Mouse (Mus musculus) kidney, postnatal 0 days (tissue): ENCODE results near the gene Pkn3. TPM values are rescaled to one million over a fixed set of nuclear protein-coding genes. Genes with fewer than 3 reads are reported as not detected.

ENCODE experiments used
- ATAC-seq: fragments of 200-750 bp; cut with Nextera tagmentation; replicated peaks from 2 replicates; pipeline ENCODE4 v1.8.0; 2017; ENCODE audit warnings: low read depth, moderate number of reproducible peaks, moderate TSS enrichment, moderate library complexity; ENCODE audit not compliant: low FRiP score
- DNase-seq: peaks from one replicate; pipeline ENCODE4 v3.0.0-alpha.2; 2016; ENCODE audit warnings: low spot score
- H3K27ac ChIP-seq: fragments of 300-500 bp; sonication (generic); 2 replicates; pipeline ENCODE4 v1.5.1; 2014; ENCODE audit warnings: mild to moderate bottlenecking
- H3K27me3 ChIP-seq: fragments of 300-500 bp; sonication (generic); 2 replicates; pipeline ENCODE4 v1.6.1; 2014; ENCODE audit warnings: low read length, mixed read lengths; ENCODE audit not compliant: insufficient read depth
- H3K36me3 ChIP-seq: fragments of 300-500 bp; sonication (generic); 2 replicates; pipeline ENCODE4 v1.6.1; 2014; ENCODE audit warnings: low read length, mixed read lengths; ENCODE audit not compliant: insufficient read depth
- H3K4me1 ChIP-seq: fragments of 300-500 bp; sonication (generic); replicated peaks from 2 replicates; pipeline ENCODE4 v1.6.1; 2014; ENCODE audit warnings: antibody characterized with exemption, low read length, mixed read lengths; ENCODE audit not compliant: insufficient read depth
- H3K4me2 ChIP-seq: fragments of 300-500 bp; sonication (generic); 2 replicates; pipeline ENCODE4 v1.6.1; 2014; ENCODE audit warnings: mild to moderate bottlenecking, low read length, moderate library complexity, mixed read lengths
- H3K4me3 ChIP-seq: fragments of 300-500 bp; sonication (generic); replicated peaks from 2 replicates; pipeline ENCODE4 v1.5.1; 2014; ENCODE audit warnings: low read depth, low read length
- H3K9ac ChIP-seq: fragments of 300-500 bp; sonication (generic); 2 replicates; pipeline ENCODE4 v1.6.1; 2014; ENCODE audit warnings: low read depth, low read length
- H3K9me3 ChIP-seq: fragments of 300-500 bp; sonication (generic); replicated peaks from 2 replicates; pipeline ENCODE4 v1.6.1; 2016; ENCODE audit warnings: low read length, inconsistent platforms, mixed read lengths
- CTCF ChIP-seq: IDR thresholded peaks from 2 replicates; pipeline ENCODE4 v1.5.1; 2016; ENCODE audit warnings: antibody characterized with exemption, low read depth, mild to moderate bottlenecking, moderate library complexity
- WGBS: fragments of 180-500 bp; shearing (Covaris S2); extraction: QIAGEN DNeasy Blood & Tissue Kit; methylation state at CpG from one replicate; pipeline ENCODE4 v1.1.7; 2014; 5-methylcytosine and 5-hydroxymethylcytosine counted together
- polyA plus RNA-seq: library from polyadenylated mRNA; unstranded; fragments of >200 nt; fragmentation: Nextera tagmentation; extraction: Ambion mirVana; gene quantifications from 2 replicates; pipeline ENCODE4 v1.2.1, GENCODE M21; 2015

Gene Pkn3
- polyA plus RNA-seq, 1 experiment from 2014 or later: 6.4 TPM

DNA sequence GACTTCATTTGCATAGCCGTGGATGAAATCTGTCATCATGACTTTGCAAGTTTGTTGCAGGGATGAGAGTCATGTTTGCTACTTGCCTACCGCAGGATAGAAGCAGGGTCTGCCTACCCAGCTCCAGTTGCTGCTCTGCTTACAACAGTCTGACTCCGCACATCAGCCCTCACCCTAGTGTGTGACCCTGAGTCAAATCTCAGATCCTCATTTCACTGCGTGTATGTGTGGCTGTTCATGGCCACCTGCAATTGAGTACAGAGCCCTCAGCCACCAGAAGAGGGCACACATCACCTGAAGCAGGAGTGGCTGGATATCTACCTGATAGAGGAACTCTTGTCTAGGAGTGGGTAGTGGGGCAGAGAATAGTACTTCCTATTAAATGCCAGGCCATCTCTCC is 9.8 kb downstream of the Pkn3 start:
- H3K27me3 ChIP-seq: no peaks in the 10 kb centered on the region
- no peak overlapping the region for H3K4me3 ChIP-seq
- no peak overlapping the region for H3K27ac ChIP-seq
- WGBS: 94% methylated on average over 4 of the region's 4 CpGs
- no peak for DNase-seq
- no peaks in the 10 kb centered on the region for H3K9me3 ChIP-seq
- TF ChIP-seq CTCF: no peak
- no peak overlapping the region for H3K4me2 ChIP-seq
- H3K4me1 ChIP-seq: no peaks in the 10 kb centered on the region
- no peak for ATAC-seq
- no peak overlapping the region for H3K9ac ChIP-seq
- H3K36me3 ChIP-seq: peaks cover 6% of the 10 kb centered on the region; the same call in 1 of the 2 replicates

DNA sequence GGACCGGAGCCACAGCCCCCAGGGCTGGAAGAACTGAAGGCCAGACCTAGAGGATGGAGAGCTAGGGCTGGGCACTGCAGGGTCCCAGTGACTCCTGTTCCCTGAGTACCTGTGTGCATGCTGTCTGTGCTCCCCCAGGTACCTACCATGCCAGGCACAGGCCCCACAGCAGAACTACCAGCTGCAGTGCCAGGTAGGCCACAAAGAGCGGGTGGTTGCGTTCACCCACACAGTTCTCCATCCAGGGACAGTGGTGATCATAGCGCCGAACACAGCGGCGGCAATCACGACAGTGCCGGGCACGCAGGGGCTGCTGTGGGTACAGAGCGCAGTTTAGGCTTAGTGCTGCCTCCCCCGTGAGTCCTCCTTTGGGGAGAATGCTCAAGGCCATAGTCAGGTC is 14.0 kb downstream of the Pkn3 start:
- H3K4me3 ChIP-seq: no peak overlapping the region

DNA sequence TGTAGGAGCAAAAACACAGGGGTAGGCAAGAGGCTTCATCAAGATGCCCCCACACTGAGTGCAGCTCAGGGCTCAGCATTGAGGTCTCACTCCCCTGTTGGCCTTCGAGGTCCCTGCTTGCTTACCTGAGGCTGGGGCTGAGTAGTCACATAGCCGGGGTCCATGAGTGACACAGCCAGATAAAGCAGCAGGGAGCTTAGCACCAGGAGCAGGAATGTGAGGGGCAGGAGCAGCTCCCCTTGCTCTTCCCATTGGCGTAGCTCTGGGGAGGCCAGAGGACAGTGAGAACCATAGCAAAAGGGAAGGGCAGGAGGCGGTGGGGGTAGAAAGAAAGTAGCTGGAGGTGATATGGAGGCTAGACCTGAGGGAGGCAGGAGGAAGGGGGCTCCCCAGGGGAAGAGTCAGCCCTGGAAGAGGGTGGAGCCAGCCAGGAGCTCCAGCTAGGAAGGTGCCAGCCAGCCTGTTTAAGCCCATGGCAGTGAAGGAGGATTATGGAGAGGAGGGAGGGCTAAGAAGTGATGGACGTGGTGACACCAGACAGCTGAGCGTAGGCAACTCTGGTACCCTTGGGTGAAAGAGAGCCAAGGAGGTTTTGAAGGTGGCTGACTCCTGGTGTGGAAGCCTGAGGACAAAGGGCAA is 14.9 kb downstream of the Pkn3 start:
- ATAC-seq (no peak), DNase-seq (no peak)
- peak overlapping the region; percentile 70 for H3K4me2 ChIP-seq
- 62% methylated on average over 6 of the region's 6 CpGs for WGBS
- H3K4me1 ChIP-seq: peaks cover 4% of the 10 kb centered on the region
- no peak for TF ChIP-seq CTCF
- peak overlapping the region; percentile 49; the same call in 1 of the 2 replicates for H3K4me3 ChIP-seq
- H3K9ac ChIP-seq: no peak overlapping the region
- no peaks in the 10 kb centered on the region for H3K9me3 ChIP-seq
- no peak overlapping the region for H3K27ac ChIP-seq
- no peaks in the 10 kb centered on the region for H3K27me3 ChIP-seq
- peaks cover 6% of the 10 kb centered on the region; the same call in 1 of the 2 replicates for H3K36me3 ChIP-seq

More for the DNA sequence above, 14.0 kb downstream of the Pkn3 start:
- 97% methylated on average over 12 of the region's 12 CpGs for WGBS
- ATAC-seq: no peak
- Histone ChIP-seq H3K36me3 (peaks cover 6% of the 10 kb centered on the region; the same call in 1 of the 2 replicates), H3K9me3 (no peaks in the 10 kb centered on the region), H3K4me1 (peaks cover 4% of the 10 kb centered on the region), H3K4me2 (no peak overlapping the region), H3K9ac (no peak overlapping the region), H3K27me3 (no peaks in the 10 kb centered on the region), H3K27ac (no peak overlapping the region)
- no peak for TF ChIP-seq CTCF
- DNase-seq: no peak

DNA sequence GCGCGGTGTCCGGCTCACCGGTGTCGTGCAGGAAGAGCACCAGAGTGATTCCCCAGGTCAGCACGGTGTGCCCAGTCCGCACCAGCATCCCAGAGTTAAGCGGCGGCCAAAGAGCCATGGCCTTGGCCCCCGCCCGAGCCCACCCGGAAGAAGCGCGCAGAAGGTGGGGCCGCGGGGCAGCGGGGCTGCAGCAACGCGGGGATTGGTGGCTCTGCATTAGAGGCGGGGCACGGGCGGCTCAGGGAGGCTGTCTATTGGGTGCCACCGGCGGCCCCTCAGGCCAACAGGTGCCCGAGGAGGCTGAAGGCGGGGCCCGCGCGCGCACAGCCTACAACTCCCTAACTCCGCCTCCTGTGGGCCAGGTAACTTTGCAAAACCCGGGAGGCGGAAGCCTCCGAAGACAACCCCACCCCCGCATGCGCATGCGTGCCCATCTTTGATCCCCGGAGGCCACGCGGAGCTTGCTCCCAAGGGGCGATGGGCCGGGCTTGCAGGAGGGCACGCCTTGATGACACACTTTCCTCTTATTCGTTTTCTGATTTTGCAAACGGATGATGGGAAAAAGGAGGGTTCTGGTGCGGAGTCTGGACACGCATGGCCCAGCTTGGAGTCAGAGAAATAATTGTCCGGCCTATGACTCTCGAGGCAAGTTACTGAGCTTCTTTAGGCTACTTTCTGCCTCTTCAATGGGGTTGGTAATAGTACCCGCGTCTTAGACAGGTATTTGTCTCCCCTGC is 16.2 kb downstream of the Pkn3 start, which contains the start of gene Zdhhc12:
TSS of gene Zdhhc12 (minus strand) at position 178 of the 737 bp plus-strand sequence.
- peaks cover 4% of the 10 kb centered on the region for H3K4me1 ChIP-seq

DNA sequence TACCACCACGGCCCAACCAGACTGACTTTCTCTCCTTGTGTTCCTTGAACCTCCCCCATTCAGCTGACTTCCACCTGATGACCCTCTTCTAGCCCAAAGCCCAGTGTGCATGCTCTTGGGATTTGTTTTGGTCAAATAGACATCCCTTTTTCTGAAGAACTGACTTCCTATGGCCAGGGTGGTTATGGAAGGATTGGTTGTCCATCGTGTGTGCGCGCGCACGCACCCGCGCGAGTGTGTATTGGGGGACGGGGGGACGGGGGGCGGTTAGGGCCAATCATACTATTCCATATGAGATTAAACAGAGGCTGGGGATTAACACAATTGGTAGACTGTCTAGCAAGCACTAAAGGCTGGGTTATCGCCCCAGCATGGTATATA is 16.7 kb downstream of the Pkn3 start:
- no peak for TF ChIP-seq CTCF
- no peak; the same call in 1 of the 2 replicates for ATAC-seq

More for the DNA sequence above, 16.2 kb downstream of the Pkn3 start, which contains the start of gene Zdhhc12:
- peak within 1 kb of the TSS; percentile 58; the same call in 1 of the 2 replicates for H3K27ac ChIP-seq
- H3K36me3 ChIP-seq: peaks cover 15% of the 10 kb centered on the region; the same call in 1 of the 2 replicates
- H3K4me3 ChIP-seq: peak within 1 kb of the TSS; percentile 49
- H3K4me2 ChIP-seq: peak within 1 kb of the TSS; percentile 70
- TF ChIP-seq CTCF: peak; percentile 33
- H3K27me3 ChIP-seq: no peaks in the 10 kb centered on the region
- ATAC-seq (peak; percentile 96), DNase-seq (peak; percentile 96)
- peak within 1 kb of the TSS; percentile 51 for H3K9ac ChIP-seq
- no peaks in the 10 kb centered on the region for H3K9me3 ChIP-seq
- WGBS: 0% methylated on average over 51 of the region's 51 CpGs

DNA sequence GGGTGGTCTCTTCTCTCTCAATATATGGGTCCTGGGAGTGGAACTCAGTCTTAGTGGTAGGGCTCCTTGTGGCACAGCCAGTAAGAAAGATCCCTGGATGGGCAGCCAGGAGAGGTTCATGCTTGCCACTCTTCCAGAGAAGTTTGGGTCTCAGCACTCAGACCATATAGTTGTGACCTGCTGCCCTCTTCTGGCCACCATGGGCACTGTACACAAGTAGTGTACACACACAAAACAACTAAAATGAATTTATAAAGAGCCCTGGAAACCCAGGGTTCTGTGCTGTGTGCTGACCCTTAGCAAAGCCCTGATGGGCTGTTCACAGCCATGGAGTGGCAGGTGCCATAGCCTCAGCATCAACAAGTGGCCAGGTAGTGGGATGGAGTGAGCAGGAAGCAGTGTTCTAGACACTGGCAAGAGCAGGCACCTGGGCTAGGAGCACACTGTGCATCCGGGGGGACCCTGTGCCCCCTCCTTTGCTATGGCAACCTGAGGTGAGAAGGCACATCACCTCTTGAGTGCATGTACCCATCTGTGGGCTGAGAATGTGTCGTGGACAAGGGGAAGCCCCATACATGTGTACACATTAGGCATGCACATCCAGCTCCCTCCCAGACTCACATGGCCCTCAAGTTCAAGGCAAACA is 18.5 kb downstream of the Pkn3 start:
- Histone ChIP-seq H3K4me3 (no peak overlapping the region), H3K9me3 (no peaks in the 10 kb centered on the region), H3K36me3 (peaks cover 24% of the 10 kb centered on the region; the same call in 1 of the 2 replicates), H3K27ac (no peak overlapping the region), H3K4me2 (no peak overlapping the region), H3K9ac (no peak overlapping the region), H3K4me1 (peaks cover 4% of the 10 kb centered on the region), H3K27me3 (no peaks in the 10 kb centered on the region)
- DNase-seq (peak; percentile 67), ATAC-seq (no peak)
- 86% methylated on average over 2 of the region's 2 CpGs for WGBS
- peak; percentile 83 for TF ChIP-seq CTCF

More for the DNA sequence above, 16.7 kb downstream of the Pkn3 start:
- H3K4me2 ChIP-seq: peak overlapping the region; percentile 70
- H3K27me3 ChIP-seq: no peaks in the 10 kb centered on the region
- peaks cover 4% of the 10 kb centered on the region for H3K4me1 ChIP-seq
- no peaks in the 10 kb centered on the region for H3K9me3 ChIP-seq
- H3K27ac ChIP-seq: peak overlapping the region; percentile 14; the same call in 1 of the 2 replicates
- no peak for DNase-seq
- WGBS: 2% methylated on average over 13 of the region's 13 CpGs
- peak overlapping the region; percentile 49 for H3K4me3 ChIP-seq
- H3K9ac ChIP-seq: peak overlapping the region; percentile 46; the same call in 1 of the 2 replicates
- H3K36me3 ChIP-seq: peaks cover 15% of the 10 kb centered on the region; the same call in 1 of the 2 replicates
